Mouse (Mus musculus) adrenal gland, postnatal 25 days (tissue): Measurements from ENCODE around the gene Hoxc11. TPM values are rescaled to one million over a fixed set of nuclear protein-coding genes. Genes with fewer than 3 reads are reported as not detected.

ENCODE experiments used
- DNase-seq: peaks from one replicate; pipeline ENCODE4 v3.0.0; 2021; ENCODE audit warnings: mixed read lengths
- total RNA-seq: library from RNA; stranded (reverse); gene quantifications from 2 replicates; pipeline ENCODE4 v1.2.3, GENCODE M21; 2021

Hoxc11 gene
- total RNA-seq, 1 experiment from 2014 or later: not detected

DNA sequence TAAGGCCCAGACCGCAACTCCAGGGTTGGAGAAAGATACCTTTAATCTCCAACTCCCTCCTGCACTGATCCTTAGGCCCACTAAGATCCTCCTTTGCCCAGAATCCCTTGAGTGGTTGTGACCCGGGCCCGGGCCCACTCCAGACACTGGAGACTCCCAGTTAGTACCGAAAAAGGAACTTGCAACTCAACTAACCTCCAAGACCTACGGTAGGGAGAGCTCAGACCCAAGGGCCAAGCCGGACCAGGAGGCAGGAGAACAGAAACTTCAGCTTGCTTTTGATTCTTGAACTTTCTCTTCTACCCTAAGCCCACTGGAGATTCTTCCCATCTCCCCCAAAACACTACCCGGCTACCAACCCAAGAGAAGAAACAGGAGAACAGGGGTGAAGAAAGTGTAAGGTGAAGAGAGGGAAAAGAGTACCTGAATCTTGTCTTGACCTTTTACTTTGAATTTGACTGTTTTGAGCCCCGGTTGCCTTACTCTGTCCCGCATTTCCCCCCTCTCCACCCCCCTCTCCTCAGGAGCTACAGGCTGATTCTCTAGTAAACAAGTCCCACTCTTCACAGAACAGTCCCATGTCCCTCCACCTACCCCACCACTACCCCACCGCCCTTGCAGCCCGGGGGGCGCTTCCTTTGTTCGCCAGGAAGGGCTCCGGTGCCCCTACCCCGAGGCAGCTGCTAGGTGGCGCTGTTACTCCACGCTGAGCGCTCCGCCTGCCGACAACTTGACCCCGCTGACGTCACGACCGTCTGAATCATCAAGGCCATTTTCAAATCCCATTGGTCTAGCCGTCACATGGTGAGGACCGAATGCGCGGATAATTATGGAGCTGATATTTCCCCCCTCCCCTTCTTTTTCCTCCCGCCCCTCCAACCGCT is 11.9 kb downstream of the Hoxc11 start:
- DNase-seq: peak; percentile 89

DNA sequence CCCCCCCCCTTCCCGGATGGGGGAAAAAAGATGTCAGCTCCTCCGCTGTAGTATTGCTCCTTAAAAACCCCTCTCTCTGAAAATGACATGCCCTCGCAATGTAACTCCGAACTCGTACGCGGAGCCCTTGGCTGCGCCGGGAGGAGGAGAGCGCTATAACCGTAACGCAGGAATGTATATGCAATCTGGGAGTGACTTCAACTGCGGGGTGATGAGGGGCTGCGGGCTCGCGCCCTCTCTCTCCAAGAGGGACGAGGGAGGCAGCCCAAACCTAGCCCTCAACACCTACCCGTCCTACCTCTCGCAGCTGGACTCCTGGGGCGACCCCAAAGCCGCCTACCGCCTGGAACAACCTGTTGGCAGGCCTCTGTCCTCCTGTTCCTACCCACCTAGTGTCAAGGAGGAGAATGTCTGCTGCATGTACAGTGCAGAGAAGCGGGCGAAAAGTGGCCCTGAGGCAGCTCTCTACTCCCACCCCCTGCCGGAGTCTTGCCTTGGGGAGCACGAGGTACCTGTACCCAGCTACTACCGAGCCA is 12.6 kb downstream of the Hoxc11 start, which contains the start of gene Hoxc10:
TSS of gene Hoxc10 (plus strand) at position 21 of the 536 bp plus-strand sequence.
- no peak for DNase-seq

DNA sequence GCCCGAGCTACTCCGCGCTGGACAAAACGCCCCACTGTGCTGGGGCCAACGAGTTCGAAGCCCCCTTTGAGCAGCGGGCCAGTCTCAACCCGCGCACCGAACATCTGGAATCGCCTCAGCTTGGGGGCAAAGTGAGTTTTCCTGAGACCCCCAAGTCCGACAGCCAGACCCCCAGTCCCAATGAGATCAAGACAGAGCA is 13.0 kb downstream of the Hoxc11 start, which contains the start of gene Hoxc5:
TSS of gene Hoxc5 (plus strand) at position 132 of the 199 bp plus-strand sequence.
- DNase-seq: no peak

DNA sequence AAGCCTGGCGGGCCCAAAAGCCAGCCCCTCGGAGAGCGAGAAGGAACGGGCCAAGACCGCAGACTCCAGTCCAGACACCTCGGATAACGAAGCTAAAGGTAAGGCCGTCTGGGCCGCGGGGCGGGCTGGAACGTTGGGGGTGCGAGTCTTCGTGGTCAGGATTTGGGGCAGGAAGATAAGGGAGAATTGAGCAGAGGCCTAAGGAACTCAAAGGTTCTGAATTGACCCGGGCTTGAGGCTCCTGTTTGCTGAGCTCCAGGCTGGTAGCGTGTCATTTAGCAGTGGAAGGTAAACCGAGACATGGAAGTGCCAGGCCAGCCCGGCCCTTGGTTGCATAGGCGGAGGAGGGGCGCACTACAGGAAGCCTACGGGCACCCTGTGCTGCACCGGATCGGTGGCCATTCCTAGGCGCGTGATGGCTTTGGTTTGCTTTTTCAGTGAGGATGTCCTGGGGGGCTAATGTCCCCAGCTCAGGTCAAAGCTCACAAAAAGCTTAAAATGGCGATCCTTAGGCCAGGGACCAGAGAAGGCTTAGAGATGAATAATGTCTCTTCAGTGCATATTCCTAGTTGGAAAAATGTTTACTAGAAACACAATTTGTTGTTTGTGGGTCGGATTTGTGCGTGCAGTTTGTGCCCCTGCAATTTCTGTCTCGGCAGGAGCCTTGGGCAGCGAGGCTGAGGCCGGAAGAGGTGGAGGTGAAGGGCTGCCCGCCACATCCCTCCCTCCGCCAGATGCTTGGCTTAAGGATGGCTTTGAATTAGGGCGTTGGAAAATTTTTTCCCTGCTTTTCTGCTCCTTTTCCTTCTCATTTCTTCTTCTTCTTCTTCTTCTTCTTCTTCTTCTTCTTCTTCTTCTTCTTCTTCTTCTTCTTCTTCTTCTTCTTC is 13.5 kb downstream of the Hoxc11 start:
- DNase-seq: no peak

DNA sequence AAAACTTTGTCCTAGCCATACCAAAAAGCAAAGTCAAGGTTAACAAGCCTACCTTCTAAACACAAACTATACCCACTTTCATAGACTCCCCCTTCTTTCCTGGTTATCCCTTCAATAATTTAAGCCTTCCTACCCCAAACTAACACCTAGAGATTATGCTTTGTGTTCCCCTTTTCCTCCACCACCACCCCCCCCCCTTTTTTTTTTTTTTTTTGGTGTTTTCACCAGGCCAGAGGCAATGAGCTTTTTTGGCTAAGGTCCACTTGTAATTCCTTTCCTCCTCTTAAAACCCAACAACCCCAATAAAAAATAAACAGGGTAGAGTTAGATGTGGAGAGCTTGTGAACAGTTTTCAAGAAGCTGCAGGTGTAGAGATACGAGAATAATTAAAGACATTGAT is 15.1 kb downstream of the Hoxc11 start:
- no peak for DNase-seq

GRCm38 (mm10) chr15:102970740-102971139 is 16.5 kb downstream of the Hoxc11 start:
- DNase-seq: no peak

GRCm38 (mm10) chr15:102972254-102972653 is 18.0 kb downstream of the Hoxc11 start:
- DNase-seq: no peak

DNA sequence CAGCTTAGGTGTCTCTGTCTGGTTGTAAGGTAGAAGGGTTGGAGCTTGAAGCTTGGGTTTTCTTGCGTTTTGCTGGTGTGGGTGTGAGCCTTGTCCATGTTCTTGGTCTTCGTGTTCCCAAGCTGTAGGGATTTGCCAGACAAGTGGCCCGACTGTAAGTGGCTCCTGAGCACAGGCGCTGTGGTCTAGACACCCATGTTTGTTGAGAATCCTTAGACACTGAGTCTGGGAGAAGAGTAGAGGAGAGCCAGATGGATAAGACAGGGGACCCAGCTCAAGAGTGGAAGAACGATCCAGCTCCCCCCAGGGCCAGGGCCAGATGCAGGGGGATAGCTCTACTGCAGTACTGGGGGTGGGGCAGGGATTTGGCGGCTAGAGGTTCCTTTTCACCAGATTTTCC is 18.5 kb downstream of the Hoxc11 start:
- DNase-seq: no peak

DNA sequence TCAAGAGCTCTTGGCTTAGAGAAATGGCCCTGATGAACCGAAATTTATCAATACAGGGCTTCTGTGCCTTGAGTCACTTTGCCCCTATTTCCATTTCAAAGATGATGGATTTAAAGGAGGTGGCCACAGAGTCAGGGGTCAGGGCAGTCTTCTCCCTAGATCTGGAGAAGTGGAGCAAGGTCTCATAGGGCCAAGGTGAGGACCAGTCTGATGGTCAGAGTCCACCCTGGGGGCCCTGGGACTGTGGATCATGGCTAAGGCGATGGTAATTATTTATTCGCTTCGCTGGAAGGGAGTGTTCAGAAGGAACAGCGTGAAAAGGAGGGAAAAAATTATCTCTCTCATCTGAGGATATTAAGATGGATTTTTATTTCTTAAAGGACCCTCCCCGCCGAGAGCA is 20.8 kb downstream of the Hoxc11 start:
- DNase-seq: no peak

GRCm38 (mm10) chr15:102975688-102976111 is 21.5 kb downstream of the Hoxc11 start:
- DNase-seq: no peak

DNA sequence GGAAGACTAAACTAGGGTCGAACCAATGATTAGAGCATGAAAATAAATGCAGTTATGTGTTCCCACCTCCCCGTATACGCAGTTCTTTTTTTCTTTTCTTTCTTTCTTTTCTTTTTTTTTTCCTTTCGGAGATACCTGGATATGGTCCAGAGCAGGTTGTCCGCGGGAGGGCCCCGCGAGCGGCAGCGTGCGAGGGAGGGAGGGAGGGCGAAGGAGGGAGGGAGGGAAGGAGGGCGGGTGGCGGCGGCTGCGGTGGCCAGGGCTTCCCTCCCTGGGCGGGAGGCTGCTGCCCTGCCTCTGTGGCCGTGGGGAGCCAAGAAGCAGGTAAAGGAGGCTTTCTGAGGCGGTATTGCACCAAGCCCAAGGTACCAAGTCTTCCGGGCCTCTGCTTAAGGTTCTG is 21.9 kb downstream of the Hoxc11 start, which contains the start of gene Hoxc9:
TSS of gene Hoxc9 (plus strand) at position 269 of the 400 bp plus-strand sequence.
- no peak for DNase-seq

DNA sequence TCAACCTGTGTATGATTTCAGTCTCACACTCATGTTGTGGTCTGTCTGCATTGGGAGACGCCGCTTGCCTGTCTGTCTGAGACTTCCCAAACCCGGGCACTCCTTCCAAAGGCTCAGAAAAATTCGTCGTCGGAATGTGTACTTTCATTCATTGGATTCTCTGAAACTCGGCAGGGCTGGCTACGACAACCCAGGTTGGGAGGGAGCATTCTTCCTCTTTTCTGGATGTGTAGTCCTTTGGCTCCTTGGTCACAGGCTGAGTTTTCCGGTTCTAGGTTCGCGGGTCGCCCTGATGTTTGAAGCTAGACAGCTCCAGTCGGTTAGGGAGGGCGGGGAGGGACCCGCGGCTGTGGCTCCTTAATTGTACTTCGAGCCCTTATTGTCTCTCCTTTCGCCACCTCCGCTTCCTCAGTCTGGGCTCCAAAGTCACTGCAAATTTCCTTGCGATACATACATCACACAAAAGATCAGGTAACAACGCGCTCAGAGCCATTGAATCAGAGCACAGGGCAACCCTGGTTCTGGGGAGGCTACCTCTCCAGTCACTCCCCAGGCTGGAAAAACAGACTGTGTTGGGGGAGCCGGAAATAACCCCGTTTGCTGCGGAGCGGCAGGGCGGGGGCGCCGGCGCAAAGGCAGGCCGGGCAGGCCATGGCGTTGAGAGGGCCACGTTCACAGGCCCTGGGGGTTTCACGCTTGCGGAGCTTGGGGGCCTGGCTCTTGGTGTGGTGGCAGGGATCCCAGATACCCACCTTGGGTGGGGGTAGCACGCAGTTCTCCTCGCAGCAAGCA is 22.6 kb downstream of the Hoxc11 start:
- DNase-seq: no peak

- no peak for DNase-seq
These were observed 23.3 kb downstream of the Hoxc11 start for GRCm38 (mm10) chr15:102977423-102977974.

DNA sequence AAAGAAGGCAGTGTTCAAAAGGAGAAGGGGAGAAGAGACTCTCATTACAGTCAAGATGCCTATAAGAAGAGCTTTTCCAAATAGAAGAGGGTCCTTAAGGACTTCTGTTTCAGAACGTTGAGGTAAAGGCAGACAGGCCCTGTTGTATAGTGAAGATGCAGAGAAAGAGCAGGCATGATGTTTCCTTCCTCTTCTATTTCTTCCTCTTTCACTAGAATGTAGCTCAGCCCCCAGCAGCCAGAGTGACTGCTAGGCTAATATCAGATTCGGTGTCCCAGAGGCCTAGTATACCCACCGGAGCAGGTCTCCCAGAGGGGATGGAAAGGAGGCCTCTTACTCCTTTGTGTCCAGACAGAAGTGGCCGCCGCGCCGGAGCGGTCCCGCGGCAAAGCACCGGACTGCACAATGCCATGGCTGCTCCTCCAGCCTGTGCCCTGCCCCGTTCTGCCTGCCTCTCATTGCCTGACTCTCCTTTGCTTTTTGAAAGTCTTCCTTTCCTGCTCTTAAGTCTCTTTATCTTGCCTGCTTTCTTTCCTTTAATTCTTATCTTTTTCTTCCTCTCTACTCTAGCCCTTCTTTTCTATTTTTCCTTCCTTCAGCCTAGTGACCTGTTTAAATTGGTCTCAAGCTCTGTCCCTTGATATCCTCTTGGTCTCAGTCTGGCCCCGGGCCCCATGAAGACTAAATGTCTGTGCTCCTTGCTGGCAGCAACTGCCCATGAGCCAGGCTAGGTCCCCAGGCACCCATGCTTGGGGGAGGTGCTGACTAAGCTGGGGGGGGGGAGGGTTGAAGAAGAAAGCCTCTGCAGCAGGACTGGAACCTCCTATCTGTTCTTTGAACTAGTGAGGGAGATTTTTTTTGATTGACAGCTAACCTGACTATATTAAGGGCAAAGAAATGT is 24.6 kb downstream of the Hoxc11 start:
- no peak for DNase-seq

DNA sequence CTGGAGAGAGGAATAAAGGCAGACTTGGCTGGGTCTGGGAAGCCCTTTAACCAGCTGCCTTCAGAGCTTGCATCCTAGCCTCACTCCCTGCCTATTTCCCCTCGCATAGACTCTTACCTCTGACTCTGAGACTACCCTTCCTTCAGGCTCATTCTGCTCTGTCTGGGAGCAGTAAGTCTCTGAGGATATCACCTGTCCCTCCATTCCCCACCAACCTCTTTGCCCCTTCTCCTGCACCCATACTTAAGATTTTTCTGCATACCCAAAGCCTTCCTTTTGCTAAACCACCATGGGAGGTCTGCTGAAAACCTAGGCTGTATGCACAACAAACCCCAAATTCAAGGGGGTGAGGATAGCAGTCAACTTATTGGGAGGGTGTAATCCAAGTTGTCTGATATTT is 25.7 kb downstream of the Hoxc11 start:
- no peak for DNase-seq

- no peak for DNase-seq
These were observed 26.1 kb downstream of the Hoxc11 start for GRCm38 (mm10) chr15:102980352-102980751.

DNA sequence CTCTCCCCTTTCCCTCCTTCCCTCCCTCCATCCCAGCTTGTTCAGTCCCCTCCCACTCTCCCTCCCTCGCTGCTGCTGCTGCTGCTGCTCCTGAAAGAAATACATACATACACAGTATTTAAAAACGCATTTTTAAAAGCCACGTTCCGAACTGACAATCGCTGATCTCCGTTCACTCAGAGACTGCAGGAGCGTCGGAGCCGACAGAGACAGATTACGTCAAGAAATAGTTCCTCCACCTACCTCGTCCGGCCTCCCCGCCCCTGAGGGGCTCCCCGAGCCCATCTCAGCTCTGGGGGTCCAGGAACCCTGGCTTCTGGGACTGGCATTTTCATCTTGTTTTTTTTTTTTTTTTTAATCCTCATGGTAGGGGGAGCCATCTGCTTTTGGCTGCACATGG is 26.7 kb downstream of the Hoxc11 start:
- DNase-seq: no peak

DNA sequence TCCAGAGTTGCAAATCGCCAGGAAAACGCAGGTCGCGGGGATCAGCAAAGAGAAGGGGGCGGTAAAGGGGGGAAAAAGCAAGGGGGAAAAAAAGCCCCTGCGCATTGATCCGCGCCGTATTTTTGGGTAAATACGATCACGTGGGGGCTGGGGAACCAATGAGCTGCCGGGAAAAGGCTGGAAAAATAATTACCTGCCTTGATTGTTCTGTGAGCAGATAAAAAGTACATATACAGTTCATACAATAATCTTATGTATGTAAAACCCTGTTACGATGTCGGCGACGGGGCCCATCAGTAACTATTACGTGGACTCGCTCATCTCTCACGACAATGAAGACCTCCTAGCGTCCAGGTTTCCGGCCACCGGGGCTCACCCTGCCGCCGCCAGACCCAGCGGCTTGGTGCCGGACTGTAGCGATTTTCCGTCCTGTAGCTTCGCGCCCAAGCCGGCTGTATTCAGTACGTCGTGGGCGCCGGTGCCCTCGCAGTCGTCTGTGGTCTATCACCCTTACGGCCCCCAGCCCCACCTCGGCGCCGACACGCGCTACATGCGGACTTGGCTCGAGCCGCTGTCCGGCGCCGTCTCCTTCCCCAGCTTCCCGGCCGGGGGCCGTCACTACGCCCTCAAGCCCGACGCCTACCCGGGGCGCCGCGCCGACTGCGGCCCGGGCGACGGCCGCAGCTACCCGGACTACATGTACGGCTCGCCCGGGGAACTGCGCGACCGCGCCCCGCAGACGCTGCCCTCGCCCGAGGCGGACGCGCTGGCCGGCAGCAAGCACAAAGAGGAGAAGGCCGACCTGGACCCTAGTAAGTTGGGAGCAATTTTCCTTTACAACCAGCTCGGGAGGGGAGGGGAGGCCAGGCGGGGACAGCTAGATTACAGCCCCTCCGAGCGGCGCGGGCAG is 27.4 kb downstream of the Hoxc11 start:
- DNase-seq: no peak

- DNase-seq: no peak
These were observed 29.5 kb downstream of the Hoxc11 start for GRCm38 (mm10) chr15:102983716-102984115.

- DNase-seq: no peak
These were observed 30.3 kb downstream of the Hoxc11 start for GRCm38 (mm10) chr15:102984521-102984920.
